Mouse (Mus musculus): ENCODE results near the gene Arhgef10l.
A peak's percentile ranks its signal among the peaks of the same experiment; 100 is the strongest.

DNA sequence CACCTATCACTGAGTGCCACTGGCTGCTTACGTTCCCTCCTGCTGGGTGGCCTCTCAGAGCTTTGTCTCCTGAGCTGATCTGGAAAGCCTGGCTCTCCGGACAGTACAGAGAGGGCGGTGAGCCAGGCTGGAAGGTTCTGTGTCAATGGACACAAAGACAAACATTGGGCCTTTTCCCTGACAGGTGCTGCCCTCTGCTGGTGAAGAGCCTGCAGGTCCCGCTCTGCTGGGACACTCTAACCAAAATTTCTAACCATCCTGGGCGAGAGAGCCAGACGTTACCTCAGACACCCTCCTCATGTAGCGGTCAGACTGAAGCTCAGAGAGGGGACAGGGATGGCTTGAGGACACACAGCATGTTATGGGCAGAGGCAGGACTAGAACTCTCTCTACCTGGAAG lies 118.3 kb downstream of the Arhgef10l start:
- TF ChIP-seq CTCF (IDR thresholded peaks at IDR 0.05; ENCODE audit: insufficient read depth, low read length): peak; percentile 85
- TF ChIP-seq POLR2A (IDR thresholded peaks at IDR 0.05; ENCODE audit: borderline replicate concordance, extremely low read depth, low read depth, low read length): no peak

All from lung, adult 2 months (tissue).